Mouse (Mus musculus) cerebellum, adult 2 months (tissue): ENCODE results near the gene Smad3. TPM values are rescaled to one million over a fixed set of nuclear protein-coding genes. Genes with fewer than 3 reads are reported as not detected.

Experiments
- DNase-seq, 2 experiments: peaks; one replicate each; pipeline ENCODE4 v3.0.0; 2021
- H3K27ac ChIP-seq: fragments of 200-500 bp; 2 replicates; pipeline ENCODE4 v1.5.1; 2012; ENCODE audit warnings: low read length, control low read depth, inconsistent platforms; ENCODE audit not compliant: insufficient read depth
- H3K27me3 ChIP-seq: fragments of 200-500 bp; 2 replicates; pipeline ENCODE4 v1.6.1; 2012; ENCODE audit warnings: inconsistent platforms, mild to moderate bottlenecking, low read length, moderate library complexity; ENCODE audit not compliant: control insufficient read depth, insufficient read depth
- H3K4me1 ChIP-seq: fragments of 200-500 bp; 2 replicates; pipeline ENCODE4 v1.6.1; 2011; ENCODE audit warnings: low read length; ENCODE audit not compliant: control insufficient read depth, insufficient read depth
- H3K4me3 ChIP-seq: fragments of 200-500 bp; replicated peaks from 2 replicates; pipeline ENCODE3; 2011; ENCODE audit warnings: mild to moderate bottlenecking, low read depth, low read length, control low read depth; ENCODE audit not compliant: insufficient read depth
- CTCF ChIP-seq: fragments of 200-500 bp; IDR thresholded peaks from 2 replicates; pipeline ENCODE4 v1.5.1; 2011; ENCODE audit warnings: low read depth, mild to moderate bottlenecking, control low read depth, low read length, moderate library complexity, borderline replicate concordance; ENCODE audit not compliant: insufficient read depth
- POLR2A ChIP-seq: fragments of 200-500 bp; IDR thresholded peaks from 2 replicates; pipeline ENCODE4 v1.6.1; 2011; ENCODE audit warnings: low read length, control low read depth, borderline replicate concordance; ENCODE audit not compliant: insufficient read depth
- WGBS: fragments of 180-500 bp; shearing (Covaris S2); methylation state at CpG from one replicate; pipeline ENCODE4 v1.1.7; 2018; 5-methylcytosine and 5-hydroxymethylcytosine counted together
- polyA plus RNA-seq: library from polyadenylated mRNA; depleted of rRNA; stranded (reverse); fragments of >200 nt; gene quantifications from 2 replicates; pipeline ENCODE4 v1.2.3, GENCODE M21; 2012

Smad3 gene
- polyA plus RNA-seq, 1 experiment: 19.9 TPM

- H3K4me3 ChIP-seq: no peak overlapping the region
- no peaks in the 10 kb centered on the region for H3K27me3 ChIP-seq
- H3K4me1 ChIP-seq: no peaks in the 10 kb centered on the region
- DNase-seq: no peak
- WGBS: 81% methylated on average over 6 of the region's 6 CpGs
- H3K27ac ChIP-seq: no peak overlapping the region
- no peak for TF ChIP-seq POLR2A
- no peak for TF ChIP-seq CTCF
Measured at GRCm38 (mm10) chr9:63741792-63742191, 16.0 kb downstream of the Smad3 start.

GRCm38 (mm10) chr9:63740320-63740841 lies 17.4 kb downstream of the Smad3 start:
- H3K27ac ChIP-seq: no peak overlapping the region
- H3K4me3 ChIP-seq: no peak overlapping the region
- TF ChIP-seq CTCF: no peak
- TF ChIP-seq POLR2A: no peak
- H3K27me3 ChIP-seq: no peaks in the 10 kb centered on the region
- H3K4me1 ChIP-seq: no peaks in the 10 kb centered on the region
- WGBS: 55% methylated on average over 10 of the region's 10 CpGs
- DNase-seq: no peak

GRCm38 (mm10) chr9:63738830-63739229 lies 19.0 kb downstream of the Smad3 start:
- DNase-seq: no peak
- no peaks in the 10 kb centered on the region for H3K4me1 ChIP-seq
- TF ChIP-seq POLR2A (no peak), CTCF (no peak)
- H3K27me3 ChIP-seq: no peaks in the 10 kb centered on the region
- 73% methylated on average over 11 of the region's 11 CpGs for WGBS
- H3K4me3 ChIP-seq: no peak overlapping the region
- no peak overlapping the region for H3K27ac ChIP-seq

- no peak overlapping the region for H3K4me3 ChIP-seq
- H3K27me3 ChIP-seq: no peaks in the 10 kb centered on the region
- 91% methylated on average over 12 of the region's 12 CpGs for whole genome bisulfite sequencing
- no peak overlapping the region for H3K27ac ChIP-seq
- TF ChIP-seq CTCF (no peak), POLR2A (no peak)
- H3K4me1 ChIP-seq: no peaks in the 10 kb centered on the region
- no peak for DNase-seq
Measured at GRCm38 (mm10) chr9:63738086-63738701, 19.6 kb downstream of the Smad3 start.

- Histone ChIP-seq H3K27ac (no peak overlapping the region), H3K4me3 (no peak overlapping the region), H3K4me1 (no peaks in the 10 kb centered on the region), H3K27me3 (no peaks in the 10 kb centered on the region)
- no peak for TF ChIP-seq CTCF
- no peak for TF ChIP-seq POLR2A
- DNase-seq: no peak
- 72% methylated on average over 9 of the region's 9 CpGs for WGBS
Measured at GRCm38 (mm10) chr9:63737426-63737931, 20.3 kb downstream of the Smad3 start.

- 83% methylated on average over 8 of the region's 8 CpGs for WGBS
- DNase-seq: no peak
- no peak overlapping the region for H3K27ac ChIP-seq
- no peak for TF ChIP-seq POLR2A
- no peak overlapping the region for H3K4me3 ChIP-seq
- no peaks in the 10 kb centered on the region for H3K27me3 ChIP-seq
- no peaks in the 10 kb centered on the region for H3K4me1 ChIP-seq
Measured at GRCm38 (mm10) chr9:63734261-63734660, 23.5 kb downstream of the Smad3 start.

GRCm38 (mm10) chr9:63732700-63733099 lies 25.1 kb downstream of the Smad3 start:
- no peak for DNase-seq
- H3K27ac ChIP-seq: no peak overlapping the region
- no peak for TF ChIP-seq CTCF
- no peak for TF ChIP-seq POLR2A
- H3K4me1 ChIP-seq: no peaks in the 10 kb centered on the region
- H3K4me3 ChIP-seq: no peak overlapping the region
- 92% methylated on average over 7 of the region's 7 CpGs for WGBS
- no peaks in the 10 kb centered on the region for H3K27me3 ChIP-seq

- H3K4me1 ChIP-seq: no peaks in the 10 kb centered on the region; the same call in 1 of the 2 replicates
- no peak overlapping the region for H3K27ac ChIP-seq
- WGBS: 81% methylated on average over 9 of the region's 9 CpGs
- no peak overlapping the region for H3K4me3 ChIP-seq
- no peak for DNase-seq
- H3K27me3 ChIP-seq: no peaks in the 10 kb centered on the region
- TF ChIP-seq POLR2A (no peak), CTCF (no peak)
Measured at GRCm38 (mm10) chr9:63731114-63731828, 26.5 kb downstream of the Smad3 start.
